Mouse (Mus musculus): ENCODE data around the gene Cox10. TPM values are rescaled to one million over a fixed set of nuclear protein-coding genes. Genes with fewer than 3 reads are reported as not detected.

The Cox10 gene
- polyA plus RNA-seq, 1 experiment, result 8.2 TPM

DNA sequence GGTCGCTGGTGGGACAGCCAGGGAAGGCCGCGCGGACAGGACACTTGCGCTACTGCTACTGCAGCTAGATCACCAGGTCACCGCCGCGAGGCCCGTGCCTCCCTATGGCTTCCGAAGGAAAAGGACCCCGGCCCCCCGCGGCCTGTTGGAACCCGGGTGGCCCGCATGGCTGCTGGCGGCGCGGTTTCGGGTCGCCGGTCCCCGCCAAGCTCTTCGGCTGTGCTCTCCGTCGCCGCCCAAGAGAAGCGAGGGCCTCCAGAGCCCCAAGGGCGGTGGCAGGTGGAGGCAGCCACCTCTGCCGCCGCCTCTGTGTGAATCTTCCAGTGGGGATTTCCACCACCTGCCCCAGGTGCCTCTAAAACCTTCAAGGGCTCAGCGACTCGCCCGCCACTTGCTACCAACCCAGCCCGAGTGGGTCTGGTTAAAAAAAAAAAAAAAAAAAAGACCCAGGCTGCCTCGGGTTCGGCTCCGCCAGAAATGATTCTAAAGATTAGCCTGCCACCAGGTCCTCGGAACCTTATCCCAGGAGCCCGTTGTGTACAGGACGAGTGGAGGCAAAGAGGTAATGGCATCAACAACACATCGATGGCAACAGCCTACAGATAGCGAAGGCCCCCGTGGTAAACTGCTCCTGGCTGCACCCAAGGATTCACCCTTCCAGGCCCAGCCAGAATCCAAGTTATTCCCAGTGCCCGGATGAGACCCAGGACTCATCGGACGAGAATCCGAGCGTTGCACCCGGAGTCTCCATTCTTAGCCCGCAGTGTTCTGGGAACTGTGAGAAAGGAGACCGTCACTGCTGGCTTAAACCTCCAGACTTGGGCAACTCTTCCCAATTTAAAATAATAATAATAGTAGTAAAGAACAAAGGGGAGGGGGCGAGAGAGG lies 159.8 kb downstream of the Cox10 start:
- Histone ChIP-seq H3K4me3 (replicated peaks; ENCODE audit: control insufficient read depth, low read depth, low read length) (no peak overlapping the region), H3K4me1 (ENCODE audit: control insufficient read depth, insufficient read depth, low read length) (no peaks in the 10 kb centered on the region; the same call in 1 of the 2 replicates), H3K27ac (ENCODE audit: control insufficient read depth, insufficient read depth, low read depth, low read length, poor library complexity) (no peak overlapping the region)
- WGBS, result 12% methylated on average over 52 of the region's 52 CpGs
- TF ChIP-seq POLR2A (IDR thresholded peaks at IDR 0.05; ENCODE audit: borderline replicate concordance, control insufficient read depth, low read depth, low read length) (no peak), CTCF (IDR thresholded peaks at IDR 0.05; ENCODE audit: control insufficient read depth, insufficient read depth, low read length) (no peak)

DNA sequence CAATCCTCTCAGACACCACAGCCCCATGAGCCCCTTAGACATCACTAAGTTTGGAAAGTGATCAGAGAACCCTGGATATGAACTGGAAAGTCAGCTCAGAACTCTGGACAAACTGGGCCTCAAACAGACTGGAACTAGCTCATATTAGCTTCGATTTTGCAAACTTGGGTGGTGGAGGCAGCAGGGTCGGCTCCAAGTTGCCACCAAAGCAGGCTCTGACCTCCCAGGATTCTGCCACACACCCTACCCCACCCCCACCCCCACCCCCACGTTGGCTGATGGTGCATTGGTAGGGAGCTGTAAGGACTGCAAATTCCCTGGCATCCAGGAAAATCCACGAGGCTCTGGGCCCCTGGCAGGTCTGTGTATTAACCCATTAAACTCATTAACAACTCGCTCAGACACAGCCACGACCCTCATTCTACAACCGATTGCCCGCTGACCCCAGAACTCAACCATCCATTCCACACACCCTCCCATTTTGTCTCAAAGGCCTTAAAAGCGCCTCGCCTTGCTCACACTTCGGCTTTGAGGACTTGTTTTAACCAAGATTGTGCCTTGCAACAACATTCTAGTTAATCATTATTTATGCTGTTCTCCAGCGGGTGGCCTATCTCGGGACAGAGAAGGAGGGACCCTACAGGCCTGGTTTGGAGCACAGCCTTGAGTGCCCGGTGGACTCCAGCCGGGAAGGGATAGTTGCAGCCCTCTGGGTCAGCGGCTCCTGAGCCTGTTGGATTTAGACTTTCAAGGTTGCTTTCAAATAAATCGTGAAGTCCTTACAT lies 160.8 kb downstream of the Cox10 start:
- no peaks in the 10 kb centered on the region; the same call in 1 of the 2 replicates for H3K4me1 ChIP-seq (ENCODE audit: control insufficient read depth, insufficient read depth, low read length)
- WGBS, result 60% methylated on average over 17 of the region's 17 CpGs
- H3K4me3 ChIP-seq (replicated peaks; ENCODE audit: control insufficient read depth, low read depth, low read length), result no peak overlapping the region
- TF ChIP-seq POLR2A (IDR thresholded peaks at IDR 0.05; ENCODE audit: borderline replicate concordance, control insufficient read depth, low read depth, low read length) (no peak), CTCF (IDR thresholded peaks at IDR 0.05; ENCODE audit: control insufficient read depth, insufficient read depth, low read length) (no peak)
- H3K27ac ChIP-seq (ENCODE audit: control insufficient read depth, insufficient read depth, low read depth, low read length, poor library complexity), result no peak overlapping the region

DNA sequence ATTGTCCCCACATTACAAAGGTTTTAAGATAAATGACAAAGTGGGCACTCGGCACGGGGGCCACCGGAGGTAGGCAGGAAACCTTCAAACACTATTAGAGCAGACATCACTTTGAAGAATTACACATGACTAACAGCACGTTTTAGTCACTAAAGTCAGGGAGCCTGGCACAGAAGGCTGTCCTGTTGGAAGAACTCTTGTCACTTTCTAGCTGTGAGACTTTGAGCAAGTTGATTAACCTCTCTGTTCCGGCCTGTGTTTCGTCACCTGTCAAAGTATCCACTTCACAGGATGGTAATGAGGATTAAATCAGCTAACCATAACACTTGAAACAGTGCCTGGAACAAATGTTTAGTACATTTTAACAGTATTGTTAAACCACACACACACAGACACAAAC lies 161.7 kb downstream of the Cox10 start:
- Histone ChIP-seq H3K4me3 (replicated peaks; ENCODE audit: control insufficient read depth, low read depth, low read length) (no peak overlapping the region), H3K4me1 (ENCODE audit: control insufficient read depth, insufficient read depth, low read length) (no peaks in the 10 kb centered on the region; the same call in 1 of the 2 replicates), H3K27ac (ENCODE audit: control insufficient read depth, insufficient read depth, low read depth, low read length, poor library complexity) (no peak overlapping the region)
- TF ChIP-seq CTCF (IDR thresholded peaks at IDR 0.05; ENCODE audit: control insufficient read depth, insufficient read depth, low read length) (no peak), POLR2A (IDR thresholded peaks at IDR 0.05; ENCODE audit: borderline replicate concordance, control insufficient read depth, low read depth, low read length) (no peak)
- 42% methylated on average over 6 of the region's 6 CpGs for WGBS

DNA sequence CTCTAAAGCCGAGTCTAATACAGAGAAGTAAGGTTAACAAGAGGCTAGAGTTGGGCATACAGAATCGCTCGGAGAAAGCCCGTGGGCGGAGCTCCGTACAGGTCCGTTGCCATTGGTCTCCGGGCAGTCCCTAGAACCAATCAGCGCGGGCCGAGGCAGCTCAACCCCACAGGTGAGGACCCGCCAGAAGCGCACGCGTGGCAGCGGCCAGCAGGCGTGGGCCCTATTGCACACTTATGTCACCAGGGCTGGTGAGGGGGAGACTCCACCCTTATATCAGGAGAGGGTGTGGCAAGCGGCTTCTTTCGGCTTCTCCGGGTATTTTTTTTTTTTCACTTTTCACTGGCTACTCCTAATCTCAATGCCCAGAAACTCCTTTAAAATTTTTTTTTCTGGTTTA lies 164.9 kb downstream of the Cox10 start:
- H3K27ac ChIP-seq (ENCODE audit: control insufficient read depth, insufficient read depth, low read depth, low read length, poor library complexity), result no peak overlapping the region
- TF ChIP-seq CTCF (IDR thresholded peaks at IDR 0.05; ENCODE audit: control insufficient read depth, insufficient read depth, low read length) (no peak), POLR2A (IDR thresholded peaks at IDR 0.05; ENCODE audit: borderline replicate concordance, control insufficient read depth, low read depth, low read length) (no peak)
- H3K4me1 ChIP-seq (ENCODE audit: control insufficient read depth, insufficient read depth, low read length), result peaks cover 1% of the 10 kb centered on the region; the same call in 1 of the 2 replicates
- no peak overlapping the region for H3K4me3 ChIP-seq (replicated peaks; ENCODE audit: control insufficient read depth, low read depth, low read length)
- 2% methylated on average over 20 of the region's 20 CpGs for WGBS

DNA sequence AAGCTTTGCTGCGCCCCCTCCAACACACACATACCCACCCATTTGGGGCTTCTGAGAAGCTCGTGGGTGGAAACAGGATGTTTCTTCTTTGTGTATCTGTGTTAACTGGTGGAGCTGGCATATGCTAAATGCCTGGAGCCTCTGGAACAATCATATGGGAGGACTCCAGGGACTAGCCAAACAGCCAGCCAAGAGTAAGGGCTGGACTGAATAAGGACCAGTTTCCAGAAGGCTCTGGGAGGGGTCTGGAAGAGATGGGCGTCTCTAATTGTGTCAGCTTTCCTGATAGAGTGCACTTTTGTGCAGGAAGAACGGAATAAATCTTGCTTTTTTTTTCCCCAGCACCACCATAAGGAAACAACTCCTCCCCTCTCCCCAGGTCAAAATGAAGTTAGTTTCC lies 165.3 kb downstream of the Cox10 start:
- TF ChIP-seq POLR2A (IDR thresholded peaks at IDR 0.05; ENCODE audit: borderline replicate concordance, control insufficient read depth, low read depth, low read length) (no peak), CTCF (IDR thresholded peaks at IDR 0.05; ENCODE audit: control insufficient read depth, insufficient read depth, low read length) (no peak)
- WGBS, result 27% methylated on average over 4 of the region's 4 CpGs
- Histone ChIP-seq H3K4me1 (ENCODE audit: control insufficient read depth, insufficient read depth, low read length) (peaks cover 1% of the 10 kb centered on the region; the same call in 1 of the 2 replicates), H3K4me3 (replicated peaks; ENCODE audit: control insufficient read depth, low read depth, low read length) (no peak overlapping the region), H3K27ac (ENCODE audit: control insufficient read depth, insufficient read depth, low read depth, low read length, poor library complexity) (no peak overlapping the region)

Other genes starting within 250 kb of the Cox10 start
- gene Hs3st3b1, start 157.2 kb downstream of the Cox10 start, polyA plus RNA-seq (2011; ENCODE audit: insufficient read depth, insufficient read length, low replicate concordance, missing spikeins), result 0.30 and 0.40 TPM in 2 replicates